Mouse (Mus musculus): ENCODE results near the gene Dpysl5. TPM values are rescaled to one million over a fixed set of nuclear protein-coding genes. Genes with fewer than 3 reads are reported as not detected.

Gene Dpysl5
- polyA plus RNA-seq, 1 experiment from 2014 or later: 0.20 TPM

GRCm38 (mm10) chr5:30841896-30842295, 130.5 kb downstream of the Dpysl5 start:
- H3K27ac ChIP-seq: no peak overlapping the region
- WGBS (ENCODE audit: insufficient replicate concordance): 32% methylated on average over 3 of the region's 3 CpGs
- no peaks in the 10 kb centered on the region for H3K4me1 ChIP-seq

More at GRCm38 (mm10) chr5:30841896-30842295, 130.5 kb downstream of the Dpysl5 start:
- 0 out of 2 replicates have a peak, but pooled peaks cover 6% of the 10 kb centered on the region for H3K27me3 ChIP-seq (replicated peaks)
- no peak overlapping the region for H3K4me3 ChIP-seq
- H3K9me3 ChIP-seq (replicated peaks): no peaks in the 10 kb centered on the region
- H3K36me3 ChIP-seq: no peaks in the 10 kb centered on the region
- no peak overlapping the region for H3K9ac ChIP-seq
- ATAC-seq: no peak
- no peak overlapping the region for H3K4me2 ChIP-seq

Other genes starting within 250 kb of the Dpysl5 start
- 0.02 TPM in 1 of 2 replicates, not detected in the other for gene Otof, start 249.6 kb upstream of the Dpysl5 start, polyA plus RNA-seq (2016; fragmentation: Nextera tagmentation; extraction: Ambion mirVana)
- gene 1700001C02Rik, start 245.5 kb upstream of the Dpysl5 start, polyA plus RNA-seq (2016; fragmentation: Nextera tagmentation; extraction: Ambion mirVana): not detected in 2 replicates
- not detected in 2 replicates for gene Cib4, start 165.7 kb upstream of the Dpysl5 start, polyA plus RNA-seq (2016; fragmentation: Nextera tagmentation; extraction: Ambion mirVana)
- gene Kcnk3, start 123.4 kb upstream of the Dpysl5 start, polyA plus RNA-seq (2016; fragmentation: Nextera tagmentation; extraction: Ambion mirVana): 0.08 and 0.26 TPM in 2 replicates
- gene Slc35f6, start 63.6 kb upstream of the Dpysl5 start, polyA plus RNA-seq (2016; fragmentation: Nextera tagmentation; extraction: Ambion mirVana): 10.3 and 12.1 TPM in 2 replicates
- 259 and 265 TPM in 2 replicates for gene Cenpa, start 44.8 kb upstream of the Dpysl5 start, polyA plus RNA-seq (2016; fragmentation: Nextera tagmentation; extraction: Ambion mirVana)
- gene Mapre3, start 103.1 kb downstream of the Dpysl5 start, polyA plus RNA-seq (2016; fragmentation: Nextera tagmentation; extraction: Ambion mirVana): 3.0 and 3.4 TPM in 2 replicates
- gene Tmem214, start 156.4 kb downstream of the Dpysl5 start, polyA plus RNA-seq (2016; fragmentation: Nextera tagmentation; extraction: Ambion mirVana): 55.5 and 56.2 TPM in 2 replicates
- 7.0 and 7.2 TPM in 2 replicates for gene Agbl5, start 177.1 kb downstream of the Dpysl5 start, polyA plus RNA-seq (2016; fragmentation: Nextera tagmentation; extraction: Ambion mirVana)
- 374 and 383 TPM in 2 replicates for gene Ost4, start 196.2 kb downstream of the Dpysl5 start, polyA plus RNA-seq (2016; fragmentation: Nextera tagmentation; extraction: Ambion mirVana)
- gene Emilin1, start 201.8 kb downstream of the Dpysl5 start, polyA plus RNA-seq (2016; fragmentation: Nextera tagmentation; extraction: Ambion mirVana): 70.0 and 73.6 TPM in 2 replicates
- 33.6 and 36.3 TPM in 2 replicates for gene Khk, start 209.9 kb downstream of the Dpysl5 start, polyA plus RNA-seq (2016; fragmentation: Nextera tagmentation; extraction: Ambion mirVana)
- 4.2 and 5.1 TPM in 2 replicates for gene Cgref1, start 234.0 kb downstream of the Dpysl5 start, polyA plus RNA-seq (2016; fragmentation: Nextera tagmentation; extraction: Ambion mirVana)
- 110 and 111 TPM in 2 replicates for gene Preb, start 248.8 kb downstream of the Dpysl5 start, polyA plus RNA-seq (2016; fragmentation: Nextera tagmentation; extraction: Ambion mirVana)

Data from liver, embryonic 12.5 days (tissue).